Comparison of ENCODE assay signal across 16 mouse cellular contexts in genomic region chr1:172450226-172450625, GRCm38 (mm10). TPM values are rescaled to one million over a fixed set of nuclear protein-coding genes. Genes with fewer than 3 reads are reported as not detected.
DNase-seq lines count a peak whose midpoint lies in the region; ATAC-seq and TF ChIP-seq lines count a peak whose summit lies in the region.
"Had no signal": no experiment of that assay in that cellular context is flagged by ENCODE, and none has a peak within 500 bp of the region (broad histone marks: within the 10 kb centered on the region; RNA-seq: fewer than 3 reads in every experiment).

No protein-coding gene starts in this region.

- 25% methylated on average over 2 of the region's 2 CpGs for WGBS in heart, postnatal 0 days
- WGBS in midbrain, postnatal 0 days = 40% methylated on average over 2 of the region's 2 CpGs
- 15% methylated on average over 2 of the region's 2 CpGs for WGBS in midbrain, embryonic 16.5 days
- WGBS in intestine, postnatal 0 days = 40% methylated on average over 2 of the region's 2 CpGs

- no peak for TF ChIP-seq EP300 in heart, postnatal 0 days (IDR thresholded peaks at IDR 0.05; ENCODE audit: low read depth)

- no peak overlapping the region for H3K27ac ChIP-seq in heart, postnatal 0 days (ENCODE audit: low read depth)
- H3K27ac ChIP-seq in midbrain, postnatal 0 days (ENCODE audit: low read depth, low read length) = no peak overlapping the region
- no peak overlapping the region for H3K27ac ChIP-seq in midbrain, embryonic 16.5 days (ENCODE audit: low read length)
- no peak overlapping the region for H3K27ac ChIP-seq in intestine, postnatal 0 days (ENCODE audit: low read depth, low read length)
- H3K27ac ChIP-seq: embryonic facial prominence, embryonic 12.5 days; heart, embryonic 10.5 days; hindbrain, embryonic 13.5 days; midbrain, embryonic 15.5 days; neural tube, embryonic 13.5 days had no signal

- H3K4me2 ChIP-seq in heart, postnatal 0 days (ENCODE audit: low read depth, low read length) = no peak overlapping the region
- H3K4me2 ChIP-seq in midbrain, postnatal 0 days (ENCODE audit: low read depth, low read length, poor library complexity, severe bottlenecking) = no peak overlapping the region
- no peak overlapping the region for H3K4me2 ChIP-seq in midbrain, embryonic 16.5 days (ENCODE audit: low read length)
- H3K4me2 ChIP-seq in intestine, postnatal 0 days (replicated peaks; ENCODE audit: low read depth) = no peak overlapping the region
- H3K4me2 ChIP-seq: hindbrain, embryonic 13.5 days; midbrain, embryonic 15.5 days had no signal

- peaks cover 5% of the 10 kb centered on the region; the same call in 1 of the 2 replicates for H3K4me1 ChIP-seq in heart, postnatal 0 days (ENCODE audit: control insufficient read depth, insufficient read depth)
- no peaks in the 10 kb centered on the region for H3K4me1 ChIP-seq in midbrain, postnatal 0 days (ENCODE audit: insufficient read depth, low read length)
- no peaks in the 10 kb centered on the region for H3K4me1 ChIP-seq in midbrain, embryonic 16.5 days (ENCODE audit: control insufficient read depth, insufficient read depth, low read length)
- H3K4me1 ChIP-seq in intestine, postnatal 0 days (replicated peaks; ENCODE audit: control insufficient read depth, insufficient read depth, low read length) = 0 out of 2 replicates have a peak, but pooled peaks cover 2% of the 10 kb centered on the region
- H3K4me1 ChIP-seq: hindbrain, embryonic 13.5 days; midbrain, embryonic 15.5 days had no signal

- no peak overlapping the region for H3K4me3 ChIP-seq in heart, postnatal 0 days (ENCODE audit: low read depth, low read length)
- no peak overlapping the region for H3K4me3 ChIP-seq in midbrain, postnatal 0 days (ENCODE audit: low read depth, low read length)
- no peak overlapping the region for H3K4me3 ChIP-seq in midbrain, embryonic 16.5 days (ENCODE audit: low read depth, low read length)
- no peak overlapping the region for H3K4me3 ChIP-seq in intestine, postnatal 0 days (ENCODE audit: low read depth, low read length)
- H3K4me3 ChIP-seq: embryonic facial prominence, embryonic 12.5 days; heart, embryonic 10.5 days; hindbrain, embryonic 13.5 days; midbrain, embryonic 15.5 days; neural tube, embryonic 13.5 days had no signal

- ATAC-seq in heart, postnatal 0 days (ENCODE audit: insufficient read depth, low read depth) = no peak
- ATAC-seq in midbrain, postnatal 0 days (ENCODE audit: low FRiP score) = no peak
- ATAC-seq in midbrain, embryonic 16.5 days = no peak
- ATAC-seq in intestine, postnatal 0 days = peak; percentile 53; the same call in 1 of the 2 replicates
- ATAC-seq: midbrain, embryonic 15.5 days had no signal

- H3K9ac ChIP-seq in heart, postnatal 0 days (replicated peaks; ENCODE audit: low read depth, low read length) = no peak overlapping the region
- H3K9ac ChIP-seq in midbrain, postnatal 0 days (replicated peaks; ENCODE audit: low read length, poor library complexity, severe bottlenecking) = no peak overlapping the region
- no peak overlapping the region for H3K9ac ChIP-seq in midbrain, embryonic 16.5 days (ENCODE audit: low read depth, low read length)
- H3K9ac ChIP-seq in intestine, postnatal 0 days (ENCODE audit: low read depth, low read length) = no peak overlapping the region
- H3K9ac ChIP-seq: embryonic facial prominence, embryonic 12.5 days; hindbrain, embryonic 13.5 days; midbrain, embryonic 15.5 days; neural tube, embryonic 13.5 days had no signal

- no peaks in the 10 kb centered on the region for H3K9me3 ChIP-seq in heart, postnatal 0 days (replicated peaks; ENCODE audit: control insufficient read depth, low read length)
- no peaks in the 10 kb centered on the region for H3K9me3 ChIP-seq in midbrain, postnatal 0 days (ENCODE audit: low read length)
- no peaks in the 10 kb centered on the region for H3K9me3 ChIP-seq in midbrain, embryonic 16.5 days (replicated peaks; ENCODE audit: control insufficient read depth, low read length, poor library complexity, severe bottlenecking)
- H3K9me3 ChIP-seq in intestine, postnatal 0 days (ENCODE audit: control insufficient read depth) = no peaks in the 10 kb centered on the region
- H3K9me3 ChIP-seq: embryonic facial prominence, embryonic 12.5 days; heart, embryonic 10.5 days; hindbrain, embryonic 13.5 days; midbrain, embryonic 15.5 days; neural tube, embryonic 13.5 days had no signal

- no peak for DNase-seq in heart, postnatal 0 days (ENCODE audit: low spot score)
- no peak for DNase-seq in heart, adult 9 months (ENCODE audit: low spot score in 2 of 2)
- no peak for DNase-seq in midbrain, postnatal 0 days (ENCODE audit: low spot score)
- DNase-seq in adrenal gland, adult 18-20 months (ENCODE audit: low spot score in 2 of 2) = no peak
- no peak for DNase-seq in adrenal gland, postnatal 4 days (ENCODE audit: low spot score in 2 of 2)
- DNase-seq: adrenal gland, adult 8-10 months; cerebellum, adult 9-11 months; kidney, adult 2 months; liver had no signal

- TF ChIP-seq CTCF in heart, postnatal 0 days (IDR thresholded peaks at IDR 0.05; ENCODE audit: low read depth) = peak; percentile 29
- 0 out of 2 replicates have a peak, but pooled peaks have one; percentile 5 for TF ChIP-seq CTCF in midbrain, postnatal 0 days (IDR thresholded peaks at IDR 0.05)
- TF ChIP-seq CTCF in intestine, postnatal 0 days (IDR thresholded peaks at IDR 0.05; ENCODE audit: low read depth) = peak; percentile 62

- H3K36me3 ChIP-seq in heart, postnatal 0 days (replicated peaks; ENCODE audit: control insufficient read depth, insufficient read depth, low read length) = no peaks in the 10 kb centered on the region
- no peaks in the 10 kb centered on the region for H3K36me3 ChIP-seq in midbrain, postnatal 0 days (ENCODE audit: insufficient read depth, low read length)
- no peaks in the 10 kb centered on the region for H3K36me3 ChIP-seq in midbrain, embryonic 16.5 days (ENCODE audit: control insufficient read depth, insufficient read depth, low read length)
- no peaks in the 10 kb centered on the region for H3K36me3 ChIP-seq in intestine, postnatal 0 days (ENCODE audit: control insufficient read depth, insufficient read depth)
- H3K36me3 ChIP-seq: embryonic facial prominence, embryonic 12.5 days; heart, embryonic 10.5 days; hindbrain, embryonic 13.5 days; midbrain, embryonic 15.5 days; neural tube, embryonic 13.5 days had no signal

- no peaks in the 10 kb centered on the region for H3K27me3 ChIP-seq in heart, postnatal 0 days (ENCODE audit: control insufficient read depth, insufficient read depth, low read length)
- H3K27me3 ChIP-seq in midbrain, postnatal 0 days (ENCODE audit: insufficient read depth, low read length) = no peaks in the 10 kb centered on the region
- no peaks in the 10 kb centered on the region for H3K27me3 ChIP-seq in midbrain, embryonic 16.5 days (ENCODE audit: control insufficient read depth, insufficient read depth, low read depth, low read length)
- no peaks in the 10 kb centered on the region for H3K27me3 ChIP-seq in intestine, postnatal 0 days (replicated peaks; ENCODE audit: control insufficient read depth, insufficient read depth, low read length)
- H3K27me3 ChIP-seq: embryonic facial prominence, embryonic 12.5 days; hindbrain, embryonic 13.5 days; midbrain, embryonic 15.5 days; neural tube, embryonic 13.5 days had no signal

RNA-seq across cellular contexts. Expression of gene Slamf9, which starts 24.9 kb away (rescaled TPM):
- total RNA-seq in heart, postnatal 0 days (2014; rRNA removed; ENCODE audit: low replicate concordance) = 1.9 and 5.8 TPM in 2 replicates
- polyA plus RNA-seq in heart, postnatal 0 days (2015; fragmentation: Nextera tagmentation; extraction: Ambion mirVana) = 1.6 and 2.0 TPM in 2 replicates
- total RNA-seq in midbrain, postnatal 0 days (2014; rRNA removed) = 0.19 and 0.38 TPM in 2 replicates
- 0.20 and 0.29 TPM in 2 replicates for polyA plus RNA-seq in midbrain, postnatal 0 days (2015; fragmentation: Nextera tagmentation; extraction: Ambion mirVana)
- 0.23 and 0.37 TPM in 2 replicates for polyA plus RNA-seq in midbrain, embryonic 16.5 days (2015; fragmentation: Nextera tagmentation; extraction: Ambion mirVana)
- 1.8 and 2.1 TPM in 2 replicates for polyA plus RNA-seq in intestine, postnatal 0 days (2015; fragmentation: Nextera tagmentation; extraction: Ambion mirVana)
- 1 to 10 TPM; 3.4 to 5.0 TPM for total RNA-seq in adrenal gland, adult 18-20 months (2021)
- total RNA-seq in adrenal gland, postnatal 4 days (2021) = 1 to 10 TPM; 1.1 to 1.2 TPM
- polyA plus RNA-seq: hindbrain, embryonic 13.5 days; neural tube, embryonic 13.5 days had no signal

RNA-seq across cellular contexts. Expression of gene Igsf9, which starts 31.4 kb away (rescaled TPM):
- 3.2 and 15.5 TPM in 2 replicates for total RNA-seq in heart, postnatal 0 days (2014; rRNA removed; ENCODE audit: low replicate concordance)
- 0.75 and 0.78 TPM in 2 replicates for polyA plus RNA-seq in heart, postnatal 0 days (2015; fragmentation: Nextera tagmentation; extraction: Ambion mirVana)
- 40.6 and 53.9 TPM in 2 replicates for total RNA-seq in midbrain, postnatal 0 days (2014; rRNA removed)
- 25.0 and 29.0 TPM in 2 replicates for polyA plus RNA-seq in midbrain, postnatal 0 days (2015; fragmentation: Nextera tagmentation; extraction: Ambion mirVana)
- polyA plus RNA-seq in midbrain, embryonic 16.5 days (2015; fragmentation: Nextera tagmentation; extraction: Ambion mirVana) = 73.0 and 74.4 TPM in 2 replicates
- polyA plus RNA-seq in intestine, postnatal 0 days (2015; fragmentation: Nextera tagmentation; extraction: Ambion mirVana) = 73.4 and 93.7 TPM in 2 replicates
- total RNA-seq in adrenal gland, adult 18-20 months (2021) = 1 to 10 TPM; 1.1 to 3.2 TPM
- total RNA-seq in adrenal gland, postnatal 4 days (2021) = 10 to 100 TPM in 1 of 2 experiments, 1 to 10 TPM in 1; 6.0 to 10.6 TPM

RNA-seq across cellular contexts. Expression of gene Tagln2, which starts 49.6 kb away (rescaled TPM):
- 235 and 276 TPM in 2 replicates for total RNA-seq in heart, postnatal 0 days (2014; rRNA removed; ENCODE audit: low replicate concordance)
- polyA plus RNA-seq in heart, postnatal 0 days (2015; fragmentation: Nextera tagmentation; extraction: Ambion mirVana) = 203 and 209 TPM in 2 replicates
- 36.3 and 41.6 TPM in 2 replicates for total RNA-seq in midbrain, postnatal 0 days (2014; rRNA removed)
- 36.7 and 41.8 TPM in 2 replicates for polyA plus RNA-seq in midbrain, postnatal 0 days (2015; fragmentation: Nextera tagmentation; extraction: Ambion mirVana)
- polyA plus RNA-seq in midbrain, embryonic 16.5 days (2015; fragmentation: Nextera tagmentation; extraction: Ambion mirVana) = 47.3 and 53.0 TPM in 2 replicates
- 339 and 374 TPM in 2 replicates for polyA plus RNA-seq in intestine, postnatal 0 days (2015; fragmentation: Nextera tagmentation; extraction: Ambion mirVana)
- 10 to 100 TPM; 64.7 to 65.1 TPM for total RNA-seq in adrenal gland, adult 18-20 months (2021)
- 100 to 1,000 TPM; 143 to 153 TPM for total RNA-seq in adrenal gland, postnatal 4 days (2021)

Comparison
In these comparisons a context has a peak if more than half of its experiments do, and no peak if none do; other contexts are left out.
1. CTCF ChIP-seq: peak in every context shown above with its lines; median percentile 62 in intestine, postnatal 0 days; 29 in heart, postnatal 0 days; 5 in midbrain, postnatal 0 days.